Comparison of ENCODE assay signal across 7 mouse cellular contexts in the genomic region with DNA sequence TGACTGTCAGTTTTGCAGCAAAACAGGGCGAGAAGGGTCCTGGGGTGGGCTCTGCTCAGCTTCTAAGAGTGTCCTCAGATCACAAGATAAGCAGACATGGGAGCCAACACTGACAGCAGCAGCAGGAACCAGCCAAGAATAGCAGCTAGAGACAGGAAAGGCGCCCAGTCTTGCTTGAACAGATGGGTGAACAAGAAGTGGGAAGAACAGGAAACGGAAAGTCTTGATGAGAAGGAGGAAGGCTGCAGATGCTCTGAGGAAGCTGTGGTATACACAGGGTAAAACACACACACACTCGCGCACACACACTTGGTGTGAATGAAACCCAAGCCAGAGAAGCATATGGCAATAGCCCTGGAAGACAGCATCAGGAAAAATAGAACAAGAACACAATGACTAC.
A peak's percentile ranks its signal among the peaks of the same experiment; 100 is the strongest.
DNase-seq lines count a peak whose midpoint lies in the region.

No protein-coding gene starts in this region.

- DNase-seq in spleen, adult 18-20 months, result peak; percentile 7 to 14
- no peak for DNase-seq in spleen, postnatal 14 days (ENCODE audit: low spot score in 2 of 2)
- peak; percentile 61 to 77 for DNase-seq in frontal cortex, postnatal 14 days (ENCODE audit: low spot score in 2 of 2)
- peak; percentile 43 for DNase-seq in left cerebral cortex, postnatal 4 days
- DNase-seq in thymus, postnatal 25 days, result peak; percentile 30
- DNase-seq in urinary bladder, postnatal 10 days (ENCODE audit: low spot score), result no peak
- no peak for DNase-seq in ovary, postnatal 36 days (ENCODE audit: low spot score)

- intact Hi-C loops in left cerebral cortex, postnatal 4 days (cut with DNase I), result no loop called here

Comparison
In these comparisons a context has a peak if more than half of its experiments do, and no peak if none do; other contexts are left out.
1. DNase-seq: peak in spleen, adult 18-20 months (2 of 2), frontal cortex, postnatal 14 days (2 of 2), left cerebral cortex, postnatal 4 days (single experiment) and thymus, postnatal 25 days (single experiment); none in spleen, postnatal 14 days (0 of 2), urinary bladder, postnatal 10 days (single experiment) and ovary, postnatal 36 days (single experiment).